Comparison of ENCODE assay signal across 12 mouse cellular contexts in genomic region chr11:71767726-71768125, GRCm38 (mm10). TPM values are rescaled to one million over a fixed set of nuclear protein-coding genes. Genes with fewer than 3 reads are reported as not detected.
"Had no signal": no experiment of that assay in that cellular context is flagged by ENCODE, and none has a peak within 500 bp of the region (broad histone marks: within the 10 kb centered on the region; RNA-seq: fewer than 3 reads in every experiment).

No protein-coding gene starts in this region.

- DNase-seq: kidney, adult 2 months; kidney, postnatal 25 days; liver, embryonic 13.5 days; lung, adult 2 months; lung, postnatal 14 days; lung, postnatal 4 days; midbrain, embryonic 14.5 days; thymus, adult 18-20 months; thymus, postnatal 14 days; thymus, postnatal 4 days had no signal

RNA-seq across cellular contexts. Expression of gene Wscd1, which starts 18.0 kb away (rescaled TPM):
- total RNA-seq: megakaryocyte progenitor cell, adult 5-6 weeks; megakaryocyte-erythroid progenitor cell, adult 5-6 weeks had no signal
